Mouse (Mus musculus): ENCODE data around the gene Atg10. TPM values are rescaled to one million over a fixed set of nuclear protein-coding genes. Genes with fewer than 3 reads are reported as not detected.
"Not testable (repeated sequence)": the region's sequence is repeated elsewhere in the genome, so short reads cannot be mapped to it uniquely, and the experiment has no call there.

Atg10 gene
- 8.1 and 8.5 TPM in 2 replicates for polyA plus RNA-seq (2016; fragmentation: Nextera tagmentation; extraction: Ambion mirVana)

DNA sequence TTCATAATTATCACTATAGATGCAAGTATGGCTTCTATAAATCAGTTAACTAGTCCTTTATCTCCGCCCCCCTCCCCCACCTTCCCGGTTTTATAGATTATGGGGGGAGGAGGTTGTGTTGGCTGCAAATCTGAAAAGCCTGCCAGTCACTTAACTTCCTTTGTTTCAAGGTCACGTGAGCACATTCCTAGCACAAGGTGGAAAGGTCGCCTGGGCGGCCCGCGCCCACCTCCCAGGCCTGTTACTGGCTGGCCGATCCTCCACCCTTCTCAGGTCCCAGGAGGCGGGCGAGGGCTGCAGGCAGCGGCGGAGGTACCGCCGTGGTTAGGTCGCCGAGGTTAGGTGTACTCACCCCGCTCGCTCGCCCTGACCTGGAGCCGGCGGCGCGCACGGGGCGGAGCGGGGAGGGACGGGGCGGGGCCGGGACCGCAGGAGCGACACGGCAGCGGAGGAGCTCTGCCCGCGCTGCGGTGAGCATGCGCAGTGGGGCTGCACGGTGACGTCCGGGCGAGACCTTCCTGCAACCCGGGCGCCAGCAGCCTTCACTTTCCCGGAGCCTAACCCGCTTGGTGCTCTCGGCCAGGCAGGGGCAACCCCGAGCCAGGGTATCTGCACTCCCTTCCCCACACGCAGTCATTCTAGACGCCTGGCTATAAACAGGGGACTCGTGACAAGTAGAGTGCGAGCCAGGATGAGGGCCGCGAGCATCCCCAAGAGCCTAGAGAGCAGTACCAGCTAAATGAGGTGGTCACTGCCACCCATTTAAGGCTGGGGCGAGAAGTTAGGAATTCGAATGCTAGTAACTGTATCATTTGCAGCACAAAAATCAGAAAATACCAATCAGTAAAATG, at the start of gene Atg10:
Gene Atg10, minus strand, starts transcription at position 382 of the 851 bp plus-strand sequence.
- H3K4me1 ChIP-seq: peaks cover 18% of the 10 kb centered on the region
- H3K27me3 ChIP-seq (ENCODE audit: poor library complexity, severe bottlenecking): no peaks in the 10 kb centered on the region
- peak; percentile 92 for DNase-seq (ENCODE audit: extremely low spot score, low spot score)
- H3K4me3 ChIP-seq: peak within 1 kb of the TSS; percentile 69
- H3K9me3 ChIP-seq: no peaks in the 10 kb centered on the region
- peak within 1 kb of the TSS; percentile 98 for H3K27ac ChIP-seq
- H3K36me3 ChIP-seq (replicated peaks): no peaks in the 10 kb centered on the region
- 1% methylated on average over 55 of the region's 55 CpGs for WGBS

DNA sequence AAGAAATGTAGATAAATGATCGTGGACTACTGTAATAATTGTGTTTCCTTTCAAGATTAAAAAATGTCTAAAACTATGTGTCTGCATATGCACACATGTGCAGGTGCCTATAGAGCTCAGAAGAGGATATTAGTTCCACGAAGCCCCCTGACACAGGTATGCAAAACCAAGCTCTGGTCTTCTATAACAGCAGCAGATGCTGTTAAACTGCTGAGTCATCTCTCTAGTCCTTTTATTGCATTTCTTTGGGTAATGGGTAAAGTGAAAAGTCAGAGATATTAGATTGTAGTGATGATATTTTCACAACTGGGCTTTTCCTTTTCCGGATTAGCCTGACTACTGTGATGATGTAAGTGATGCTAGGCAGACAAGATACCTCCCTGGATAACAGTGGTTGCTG, 28.6 kb upstream of the Atg10 start:
- Histone ChIP-seq H3K9me3 (no peaks in the 10 kb centered on the region), H3K27ac (no peak overlapping the region), H3K4me3 (no peak overlapping the region), H3K4me1 (no peaks in the 10 kb centered on the region), H3K36me3 (replicated peaks) (no peaks in the 10 kb centered on the region), H3K27me3 (ENCODE audit: poor library complexity, severe bottlenecking) (no peaks in the 10 kb centered on the region)
- no peak for DNase-seq (ENCODE audit: extremely low spot score, low spot score)
- 93% methylated on average over 3 of the region's 3 CpGs for WGBS

DNA sequence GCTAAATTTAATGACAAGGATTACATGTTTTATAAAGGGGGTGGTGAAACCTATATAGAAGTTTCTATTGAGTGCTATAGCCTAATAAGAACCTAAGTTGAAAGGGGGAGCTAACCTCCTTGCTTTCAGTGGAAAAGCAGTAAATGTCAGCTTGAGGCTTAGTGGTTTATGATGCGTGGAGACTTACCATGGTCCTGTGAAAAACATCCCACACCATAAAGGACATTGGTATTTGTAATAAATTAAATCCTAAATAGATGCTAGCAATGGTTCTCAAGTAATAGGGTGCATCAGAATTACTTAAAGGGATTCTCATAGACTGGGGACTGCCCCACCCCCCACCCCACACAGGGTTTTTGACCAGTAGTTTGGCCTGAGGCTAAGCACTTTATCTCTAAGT, 27.9 kb upstream of the Atg10 start:
- Histone ChIP-seq H3K27ac (no peak overlapping the region), H3K9me3 (no peaks in the 10 kb centered on the region), H3K4me3 (no peak overlapping the region), H3K36me3 (replicated peaks) (no peaks in the 10 kb centered on the region), H3K4me1 (no peaks in the 10 kb centered on the region), H3K27me3 (ENCODE audit: poor library complexity, severe bottlenecking) (no peaks in the 10 kb centered on the region)
- 76% methylated on average over 1 of the region's 1 CpGs for WGBS
- DNase-seq (ENCODE audit: extremely low spot score, low spot score): no peak

DNA sequence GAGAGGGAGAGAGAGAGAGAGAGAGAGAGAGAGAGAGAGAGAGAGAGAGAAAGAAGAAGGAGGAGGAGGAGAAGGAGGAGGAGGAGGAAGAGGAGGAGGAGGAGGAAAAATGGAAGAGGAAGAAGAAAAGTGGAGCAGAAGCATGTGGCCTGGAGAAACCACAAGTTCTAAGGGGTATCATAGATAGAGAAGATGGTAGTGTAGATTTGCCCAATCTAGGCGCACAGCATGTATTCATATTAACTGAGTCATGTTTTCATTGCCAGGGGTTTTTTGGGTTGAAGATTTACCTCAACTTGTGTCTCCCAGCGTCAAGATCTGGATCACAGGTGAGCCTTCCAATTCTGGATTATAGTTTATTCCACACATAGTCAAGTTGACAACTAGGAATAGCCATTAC, 26.3 kb upstream of the Atg10 start:
- not testable (repeated sequence) for H3K9me3 ChIP-seq; DNase-seq (ENCODE audit: extremely low spot score, low spot score); H3K27ac ChIP-seq; H3K4me3 ChIP-seq; H3K36me3 ChIP-seq (replicated peaks); H3K4me1 ChIP-seq; H3K27me3 ChIP-seq (ENCODE audit: poor library complexity, severe bottlenecking)
- WGBS: 88% methylated on average over 2 of the region's 2 CpGs

- Histone ChIP-seq H3K36me3 (replicated peaks) (no peaks in the 10 kb centered on the region), H3K27ac (no peak overlapping the region), H3K9me3 (no peaks in the 10 kb centered on the region), H3K4me3 (no peak overlapping the region), H3K27me3 (ENCODE audit: poor library complexity, severe bottlenecking) (no peaks in the 10 kb centered on the region), H3K4me1 (no peaks in the 10 kb centered on the region)
- no peak for DNase-seq (ENCODE audit: extremely low spot score, low spot score)
- WGBS: 74% methylated on average over 2 of the region's 2 CpGs
These were observed 22.7 kb upstream of the Atg10 start for GRCm38 (mm10) chr13:91246472-91246871.

GRCm38 (mm10) chr13:91237976-91238375, 14.2 kb upstream of the Atg10 start:
- Histone ChIP-seq H3K27ac (no peak overlapping the region), H3K36me3 (replicated peaks) (no peaks in the 10 kb centered on the region), H3K27me3 (ENCODE audit: poor library complexity, severe bottlenecking) (no peaks in the 10 kb centered on the region), H3K9me3 (no peaks in the 10 kb centered on the region), H3K4me3 (no peak overlapping the region), H3K4me1 (no peaks in the 10 kb centered on the region)
- 79% methylated on average over 3 of the region's 3 CpGs for WGBS
- DNase-seq (ENCODE audit: extremely low spot score, low spot score): no peak

GRCm38 (mm10) chr13:91236884-91237283, 13.1 kb upstream of the Atg10 start:
- Histone ChIP-seq H3K36me3 (replicated peaks) (no peaks in the 10 kb centered on the region), H3K27ac (no peak overlapping the region), H3K4me1 (no peaks in the 10 kb centered on the region), H3K27me3 (ENCODE audit: poor library complexity, severe bottlenecking) (no peaks in the 10 kb centered on the region), H3K4me3 (no peak overlapping the region), H3K9me3 (no peaks in the 10 kb centered on the region)
- WGBS: 88% methylated on average over 2 of the region's 2 CpGs
- no peak for DNase-seq (ENCODE audit: extremely low spot score, low spot score)

- Histone ChIP-seq H3K4me1 (peaks cover 18% of the 10 kb centered on the region), H3K9me3 (no peaks in the 10 kb centered on the region), H3K36me3 (replicated peaks) (no peaks in the 10 kb centered on the region), H3K4me3 (peak overlapping the region; percentile 69), H3K27me3 (ENCODE audit: poor library complexity, severe bottlenecking) (no peaks in the 10 kb centered on the region), H3K27ac (peak overlapping the region; percentile 98)
- 84% methylated on average over 2 of the region's 2 CpGs for WGBS
- DNase-seq (ENCODE audit: extremely low spot score, low spot score): no peak
These were observed 658 bp upstream of the Atg10 start for GRCm38 (mm10) chr13:91224438-91224814.

DNA sequence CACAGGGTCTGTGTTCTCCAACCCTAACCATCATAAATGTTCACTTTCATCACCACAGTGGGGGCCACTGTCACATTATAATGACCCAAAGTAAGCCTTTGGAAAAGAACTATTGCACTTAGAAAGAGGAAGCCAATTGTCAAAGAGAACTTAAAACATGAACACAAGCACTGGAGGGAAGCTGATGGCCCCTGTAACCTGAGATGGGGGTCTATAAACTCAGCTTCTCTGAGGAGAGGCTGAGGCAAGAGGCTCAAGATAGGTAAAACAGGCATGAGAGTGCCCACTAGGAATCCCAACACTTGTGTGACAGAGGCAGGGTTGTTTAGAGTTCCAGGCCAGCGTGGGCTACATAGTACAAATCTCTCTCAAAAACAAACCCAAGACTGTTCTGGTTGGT, 705 bp downstream of the Atg10 start:
- H3K4me3 ChIP-seq: peak overlapping the region; percentile 69
- no peak for DNase-seq (ENCODE audit: extremely low spot score, low spot score)
- 66% methylated on average over 1 of the region's 1 CpGs for WGBS

DNA sequence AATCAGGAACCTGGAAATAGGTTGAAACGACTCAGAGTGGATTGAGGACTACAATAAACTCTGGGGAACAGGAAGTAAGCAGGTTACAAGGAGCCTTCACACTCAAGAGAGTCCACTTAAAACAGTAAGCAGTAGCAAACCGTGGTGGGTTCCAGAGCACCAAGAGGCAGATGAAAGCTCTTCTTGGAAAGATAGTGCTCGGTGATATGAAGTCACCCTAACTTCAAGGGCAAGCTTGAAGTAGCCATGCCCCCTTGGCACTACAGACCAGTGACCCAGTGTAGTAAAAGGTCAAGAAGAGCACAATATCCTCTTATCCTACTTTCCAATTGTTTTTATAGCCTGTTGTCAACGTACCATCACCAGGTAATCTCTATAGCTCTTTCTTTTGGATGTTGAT, 2.1 kb downstream of the Atg10 start:
- Histone ChIP-seq H3K4me1 (peaks cover 18% of the 10 kb centered on the region), H3K36me3 (replicated peaks) (no peaks in the 10 kb centered on the region), H3K27me3 (ENCODE audit: poor library complexity, severe bottlenecking) (no peaks in the 10 kb centered on the region), H3K9me3 (no peaks in the 10 kb centered on the region), H3K4me3 (no peak overlapping the region), H3K27ac (no peak overlapping the region)
- WGBS: 88% methylated on average over 4 of the region's 4 CpGs
- no peak for DNase-seq (ENCODE audit: extremely low spot score, low spot score)

More for the DNA sequence above, 705 bp downstream of the Atg10 start:
- H3K27me3 ChIP-seq (ENCODE audit: poor library complexity, severe bottlenecking): no peaks in the 10 kb centered on the region
- H3K36me3 ChIP-seq (replicated peaks): no peaks in the 10 kb centered on the region
- no peaks in the 10 kb centered on the region for H3K9me3 ChIP-seq
- peak overlapping the region; percentile 98 for H3K27ac ChIP-seq
- H3K4me1 ChIP-seq: peaks cover 18% of the 10 kb centered on the region

DNA sequence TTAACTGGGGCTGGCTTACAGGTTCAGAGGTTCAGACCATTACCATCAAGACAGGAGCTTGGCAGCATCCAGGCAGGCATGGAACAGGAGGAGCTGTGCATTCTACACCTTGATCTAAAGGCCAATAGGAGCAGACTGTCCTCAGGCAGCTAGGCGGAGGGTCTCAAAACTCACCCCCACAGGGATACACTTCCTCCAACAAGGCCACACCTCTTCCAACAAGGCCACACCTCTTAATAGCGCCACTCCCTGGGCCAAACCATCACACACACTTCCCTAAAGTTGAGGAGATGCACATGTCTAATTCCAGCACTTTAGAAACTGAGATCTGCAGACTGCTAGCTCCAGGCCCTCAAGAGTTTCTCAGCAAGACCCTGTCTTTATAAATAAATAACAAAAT, 6.1 kb downstream of the Atg10 start:
- peaks cover under 1% of the 10 kb centered on the region for H3K4me1 ChIP-seq
- DNase-seq (ENCODE audit: extremely low spot score, low spot score): no peak
- 84% methylated on average over 2 of the region's 2 CpGs for WGBS
- no peak overlapping the region for H3K27ac ChIP-seq
- no peak overlapping the region for H3K4me3 ChIP-seq
- no peaks in the 10 kb centered on the region for H3K27me3 ChIP-seq (ENCODE audit: poor library complexity, severe bottlenecking)
- no peaks in the 10 kb centered on the region for H3K9me3 ChIP-seq
- no peaks in the 10 kb centered on the region for H3K36me3 ChIP-seq (replicated peaks)

GRCm38 (mm10) chr13:91216656-91217205, 7.0 kb downstream of the Atg10 start:
- 83% methylated on average over 3 of the region's 3 CpGs for WGBS
- Histone ChIP-seq H3K36me3 (replicated peaks) (no peaks in the 10 kb centered on the region), H3K27me3 (ENCODE audit: poor library complexity, severe bottlenecking) (no peaks in the 10 kb centered on the region), H3K27ac (no peak overlapping the region), H3K9me3 (no peaks in the 10 kb centered on the region), H3K4me1 (no peaks in the 10 kb centered on the region), H3K4me3 (no peak overlapping the region)
- DNase-seq (ENCODE audit: extremely low spot score, low spot score): no peak

DNA sequence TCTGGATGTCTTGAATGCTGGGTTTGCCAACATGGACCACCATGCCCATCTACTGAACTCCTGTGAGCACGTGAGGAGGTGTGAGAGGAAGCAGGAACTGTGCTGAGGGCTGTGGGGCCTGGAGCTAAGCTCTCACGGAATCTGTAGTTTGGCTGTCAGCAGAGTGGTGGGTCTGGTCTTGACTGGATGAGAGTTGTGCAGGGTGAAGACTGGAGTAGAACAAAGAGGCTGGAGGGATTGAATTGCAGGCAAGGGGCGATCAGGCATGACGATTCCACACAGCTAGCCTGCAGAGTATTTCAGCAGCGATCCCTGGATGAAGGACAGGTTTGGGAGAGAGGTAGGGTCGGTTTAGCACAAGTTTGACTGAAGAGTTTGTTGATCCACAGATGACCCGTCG, 10.8 kb downstream of the Atg10 start:
- Histone ChIP-seq H3K27me3 (ENCODE audit: poor library complexity, severe bottlenecking) (no peaks in the 10 kb centered on the region), H3K36me3 (replicated peaks) (no peaks in the 10 kb centered on the region), H3K4me1 (no peaks in the 10 kb centered on the region), H3K9me3 (no peaks in the 10 kb centered on the region), H3K27ac (no peak overlapping the region), H3K4me3 (no peak overlapping the region)
- DNase-seq (ENCODE audit: extremely low spot score, low spot score): no peak
- 75% methylated on average over 8 of the region's 8 CpGs for WGBS

Data from forebrain, embryonic 10.5 days (tissue).